In genomic region chr4:56719456-56719855, GRCm38 (mm10) we compare ENCODE assay signal across 32 mouse cellular contexts. TPM values are rescaled to one million over a fixed set of nuclear protein-coding genes. Genes with fewer than 3 reads are reported as not detected.
A peak's percentile ranks its signal among the peaks of the same experiment; 100 is the strongest.
DNase-seq lines count a peak whose midpoint lies in the region; ATAC-seq lines count a peak whose summit lies in the region.
"Had no signal": no experiment of that assay in that cellular context is flagged by ENCODE, and none has a peak within 500 bp of the region (broad histone marks: within the 10 kb centered on the region; RNA-seq: fewer than 3 reads in every experiment).

No protein-coding gene starts in this region.

- no peak overlapping the region for H3K4me3 ChIP-seq in midbrain, embryonic 15.5 days
- no peak overlapping the region for H3K4me3 ChIP-seq in midbrain, embryonic 14.5 days (replicated peaks; ENCODE audit: low read depth, low read length)
- no peak overlapping the region for H3K4me3 ChIP-seq in heart, embryonic 13.5 days
- no peak overlapping the region for H3K4me3 ChIP-seq in kidney, embryonic 16.5 days (ENCODE audit: low read length)
- H3K4me3 ChIP-seq: forebrain, embryonic 12.5 days; hindbrain, embryonic 10.5 days; intestine, embryonic 15.5 days; myocyte; neural tube, embryonic 13.5 days had no signal

- WGBS in midbrain, embryonic 15.5 days, result 61% methylated on average over 9 of the region's 9 CpGs
- WGBS in midbrain, embryonic 14.5 days, result 68% methylated on average over 9 of the region's 9 CpGs
- 25% methylated on average over 9 of the region's 9 CpGs for WGBS in heart, embryonic 13.5 days
- 56% methylated on average over 9 of the region's 9 CpGs for WGBS in kidney, embryonic 16.5 days

- DNase-seq in adrenal gland, postnatal 14 days, result peak; percentile 27
- no peak for DNase-seq in adrenal gland, postnatal 25 days
- DNase-seq in midbrain, embryonic 14.5 days, result no peak
- peak; percentile 23 for DNase-seq in heart, postnatal 4 days
- DNase-seq: cerebellum, adult 11 months; cerebellum, postnatal 10 days; gastrocnemius, postnatal 36 days; kidney, adult 8-10 months; kidney, postnatal 14 days; layer of hippocampus, postnatal 36 days; right cerebral cortex, postnatal 4 days; thymus, postnatal 25 days had no signal

- 0 out of 2 replicates have a peak overlapping the region, but pooled peaks have one; percentile 32 for H3K27ac ChIP-seq in midbrain, embryonic 15.5 days
- no peak overlapping the region for H3K27ac ChIP-seq in midbrain, embryonic 14.5 days (replicated peaks; ENCODE audit: low read depth, low read length)
- peak overlapping the region; percentile 93 for H3K27ac ChIP-seq in heart, embryonic 13.5 days (replicated peaks)
- no peak overlapping the region for H3K27ac ChIP-seq in kidney, embryonic 16.5 days (ENCODE audit: low read length)
- H3K27ac ChIP-seq: forebrain, embryonic 12.5 days; hindbrain, embryonic 10.5 days; intestine, embryonic 15.5 days; neural tube, embryonic 13.5 days had no signal

- no peaks in the 10 kb centered on the region for H3K36me3 ChIP-seq in midbrain, embryonic 15.5 days (replicated peaks)
- no peaks in the 10 kb centered on the region for H3K36me3 ChIP-seq in midbrain, embryonic 14.5 days (ENCODE audit: control insufficient read depth, insufficient read depth, low read length)
- no peaks in the 10 kb centered on the region for H3K36me3 ChIP-seq in heart, embryonic 13.5 days
- H3K36me3 ChIP-seq in kidney, embryonic 16.5 days (ENCODE audit: insufficient read depth, low read length), result no peaks in the 10 kb centered on the region
- H3K36me3 ChIP-seq: forebrain, embryonic 12.5 days; hindbrain, embryonic 10.5 days; intestine, embryonic 15.5 days; neural tube, embryonic 13.5 days had no signal

- H3K4me2 ChIP-seq in midbrain, embryonic 15.5 days, result no peak overlapping the region
- no peak overlapping the region for H3K4me2 ChIP-seq in midbrain, embryonic 14.5 days (ENCODE audit: low read length)
- peak overlapping the region; percentile 48 for H3K4me2 ChIP-seq in heart, embryonic 13.5 days
- H3K4me2 ChIP-seq in kidney, embryonic 16.5 days (replicated peaks; ENCODE audit: low read depth, low read length), result no peak overlapping the region
- H3K4me2 ChIP-seq: forebrain, embryonic 12.5 days; intestine, embryonic 15.5 days; midbrain, embryonic 11.5 days; neural tube, embryonic 13.5 days had no signal

- 0 out of 2 replicates have a peak, but pooled peaks cover 2% of the 10 kb centered on the region for H3K4me1 ChIP-seq in midbrain, embryonic 15.5 days
- no peaks in the 10 kb centered on the region for H3K4me1 ChIP-seq in midbrain, embryonic 14.5 days (ENCODE audit: control insufficient read depth, insufficient read depth, low read length)
- peaks cover 52% of the 10 kb centered on the region for H3K4me1 ChIP-seq in heart, embryonic 13.5 days
- peaks cover 5% of the 10 kb centered on the region; the same call in 1 of the 2 replicates for H3K4me1 ChIP-seq in kidney, embryonic 16.5 days (ENCODE audit: insufficient read depth, low read length)
- H3K4me1 ChIP-seq: forebrain, embryonic 12.5 days; hindbrain, embryonic 10.5 days; intestine, embryonic 15.5 days had no signal

- no peaks in the 10 kb centered on the region for H3K27me3 ChIP-seq in midbrain, embryonic 15.5 days (replicated peaks)
- H3K27me3 ChIP-seq in midbrain, embryonic 14.5 days (ENCODE audit: control insufficient read depth, insufficient read depth, low read length), result no peaks in the 10 kb centered on the region
- no peaks in the 10 kb centered on the region for H3K27me3 ChIP-seq in heart, embryonic 13.5 days (replicated peaks)
- H3K27me3 ChIP-seq in kidney, embryonic 16.5 days (ENCODE audit: insufficient read depth, low read length), result no peaks in the 10 kb centered on the region
- H3K27me3 ChIP-seq: forebrain, embryonic 12.5 days; intestine, embryonic 15.5 days; neural tube, embryonic 13.5 days had no signal

- no peaks in the 10 kb centered on the region for H3K9me3 ChIP-seq in midbrain, embryonic 15.5 days
- no peaks in the 10 kb centered on the region for H3K9me3 ChIP-seq in midbrain, embryonic 14.5 days (ENCODE audit: control insufficient read depth, low read length)
- H3K9me3 ChIP-seq in heart, embryonic 13.5 days, result no peaks in the 10 kb centered on the region
- no peaks in the 10 kb centered on the region for H3K9me3 ChIP-seq in kidney, embryonic 16.5 days (ENCODE audit: low read length)
- H3K9me3 ChIP-seq: forebrain, embryonic 12.5 days; hindbrain, embryonic 10.5 days; intestine, embryonic 15.5 days; neural tube, embryonic 13.5 days had no signal

- H3K9ac ChIP-seq in midbrain, embryonic 15.5 days, result no peak overlapping the region
- H3K9ac ChIP-seq in midbrain, embryonic 14.5 days (replicated peaks; ENCODE audit: low read length), result no peak overlapping the region
- 0 out of 2 replicates have a peak overlapping the region, but pooled peaks have one; percentile 15 for H3K9ac ChIP-seq in heart, embryonic 13.5 days
- no peak overlapping the region for H3K9ac ChIP-seq in kidney, embryonic 16.5 days (replicated peaks; ENCODE audit: low read length)
- H3K9ac ChIP-seq: forebrain, embryonic 12.5 days; intestine, embryonic 15.5 days; neural tube, embryonic 13.5 days had no signal

- no peak for ATAC-seq in midbrain, embryonic 15.5 days (replicated peaks)
- no peak for ATAC-seq in midbrain, embryonic 14.5 days (ENCODE audit: low FRiP score, low TSS enrichment)
- ATAC-seq in heart, embryonic 13.5 days (ENCODE audit: extremely low read depth, insufficient number of reproducible peaks, low FRiP score, low TSS enrichment), result peak; percentile 54; the same call in 1 of the 2 replicates
- ATAC-seq in kidney, embryonic 16.5 days (ENCODE audit: low FRiP score, low TSS enrichment), result no peak
- ATAC-seq: hindbrain, embryonic 16.5 days; intestine, embryonic 15.5 days; lung, postnatal 0 days had no signal

RNA-seq across cellular contexts. Expression of gene Gm26657, which starts 20.4 kb away (rescaled TPM):
- total RNA-seq in adrenal gland, postnatal 14 days (2021), result not detected in 2 replicates
- not detected in 2 replicates for total RNA-seq in adrenal gland, postnatal 25 days (2021)
- polyA plus RNA-seq in midbrain, embryonic 15.5 days (2015; fragmentation: Nextera tagmentation; extraction: Ambion mirVana), result not detected in 2 replicates
- not detected in 2 replicates for polyA plus RNA-seq in midbrain, embryonic 14.5 days (2014; fragmentation: Nextera tagmentation; extraction: Ambion mirVana)
- polyA plus RNA-seq in heart, embryonic 13.5 days (2015; fragmentation: Nextera tagmentation; extraction: Ambion mirVana), result not detected in 2 replicates
- total RNA-seq in heart, postnatal 4 days (2021), result not detected
- polyA plus RNA-seq in kidney, embryonic 16.5 days (2015; fragmentation: Nextera tagmentation; extraction: Ambion mirVana), result not detected in 2 replicates
- total RNA-seq: adrenal gland, postnatal 36 days; gastrocnemius, adult 18-20 months; gastrocnemius, postnatal 36 days; layer of hippocampus, adult 18-20 months; layer of hippocampus, postnatal 36 days; left cerebral cortex, postnatal 10 days; liver, adult 2 months had no signal
- polyA plus RNA-seq: embryonic facial prominence, embryonic 11.5 days; forebrain, embryonic 12.5 days; hindbrain, embryonic 10.5 days; hindbrain, embryonic 16.5 days; intestine, embryonic 15.5 days; limb, embryonic 11.5 days; liver, adult 2 months; liver, embryonic 16.5 days; lung, postnatal 0 days; myocyte; neural tube, embryonic 13.5 days; stomach, embryonic 14.5 days had no signal

RNA-seq across cellular contexts. Expression of gene Actl7b, which starts 21.8 kb away (rescaled TPM):
- total RNA-seq in adrenal gland, postnatal 14 days (2021), result not detected in 2 replicates
- total RNA-seq in adrenal gland, postnatal 25 days (2021), result not detected in 2 replicates
- polyA plus RNA-seq in midbrain, embryonic 15.5 days (2015; fragmentation: Nextera tagmentation; extraction: Ambion mirVana), result not detected in 2 replicates
- polyA plus RNA-seq in midbrain, embryonic 14.5 days (2014; fragmentation: Nextera tagmentation; extraction: Ambion mirVana), result not detected in 2 replicates
- not detected in 2 replicates for polyA plus RNA-seq in heart, embryonic 13.5 days (2015; fragmentation: Nextera tagmentation; extraction: Ambion mirVana)
- total RNA-seq in heart, postnatal 4 days (2021), result not detected
- polyA plus RNA-seq in kidney, embryonic 16.5 days (2015; fragmentation: Nextera tagmentation; extraction: Ambion mirVana), result not detected in 2 replicates
- total RNA-seq: gastrocnemius, adult 18-20 months; gastrocnemius, postnatal 36 days; layer of hippocampus, adult 18-20 months; left cerebral cortex, postnatal 10 days; liver, adult 2 months had no signal
- polyA plus RNA-seq: embryonic facial prominence, embryonic 11.5 days; forebrain, embryonic 12.5 days; hindbrain, embryonic 10.5 days; hindbrain, embryonic 16.5 days; intestine, embryonic 15.5 days; limb, embryonic 11.5 days; liver, adult 2 months; liver, embryonic 16.5 days; midbrain, embryonic 11.5 days; myocyte; neural tube, embryonic 13.5 days; stomach, embryonic 14.5 days had no signal

RNA-seq across cellular contexts. Expression of gene Actl7a, which starts 23.8 kb away (rescaled TPM):
- total RNA-seq in adrenal gland, postnatal 14 days (2021), result not detected in 2 replicates
- not detected in 2 replicates for total RNA-seq in adrenal gland, postnatal 25 days (2021)
- polyA plus RNA-seq in midbrain, embryonic 15.5 days (2015; fragmentation: Nextera tagmentation; extraction: Ambion mirVana), result not detected in 2 replicates
- not detected in 2 replicates for polyA plus RNA-seq in midbrain, embryonic 14.5 days (2014; fragmentation: Nextera tagmentation; extraction: Ambion mirVana)
- polyA plus RNA-seq in heart, embryonic 13.5 days (2015; fragmentation: Nextera tagmentation; extraction: Ambion mirVana), result not detected in 2 replicates
- not detected for total RNA-seq in heart, postnatal 4 days (2021)
- not detected in 2 replicates for polyA plus RNA-seq in kidney, embryonic 16.5 days (2015; fragmentation: Nextera tagmentation; extraction: Ambion mirVana)
- total RNA-seq: adrenal gland, postnatal 36 days; gastrocnemius, adult 18-20 months; gastrocnemius, postnatal 36 days; layer of hippocampus, adult 18-20 months; layer of hippocampus, postnatal 36 days; left cerebral cortex, postnatal 10 days; liver, adult 2 months had no signal
- polyA plus RNA-seq: embryonic facial prominence, embryonic 11.5 days; forebrain, embryonic 12.5 days; hindbrain, embryonic 10.5 days; hindbrain, embryonic 16.5 days; intestine, embryonic 15.5 days; limb, embryonic 11.5 days; liver, adult 2 months; liver, embryonic 16.5 days; lung, postnatal 0 days; myocyte; neural tube, embryonic 13.5 days; stomach, embryonic 14.5 days had no signal

Comparison
In these comparisons a context has a peak if more than half of its experiments do, and no peak if none do; other contexts are left out.
1. DNase-seq: peak in adrenal gland, postnatal 14 days (single experiment) and heart, postnatal 4 days (single experiment); none in adrenal gland, postnatal 25 days (single experiment) and midbrain, embryonic 14.5 days (single experiment).
2. H3K27ac ChIP-seq: peak in midbrain, embryonic 15.5 days (single experiment) and heart, embryonic 13.5 days (single experiment); none in midbrain, embryonic 14.5 days (single experiment) and kidney, embryonic 16.5 days (single experiment).